Mouse (Mus musculus) limb, embryonic 13.5 days (tissue): ENCODE measurements around the gene Map3k3. TPM values are rescaled to one million over a fixed set of nuclear protein-coding genes. Genes with fewer than 3 reads are reported as not detected.
A peak's percentile ranks its signal among the peaks of the same experiment; 100 is the strongest.
"Not testable (repeated sequence)": the region's sequence is repeated elsewhere in the genome, so short reads cannot be mapped to it uniquely, and the experiment has no call there.

Experiments
- ATAC-seq: fragments of 200-750 bp; cut with Nextera tagmentation; 2 replicates; pipeline ENCODE4 v1.8.0; 2017; ENCODE audit warnings: low read depth, moderate number of reproducible peaks, moderate TSS enrichment; ENCODE audit not compliant: low FRiP score
- H3K27ac ChIP-seq: fragments of 300-500 bp; sonication (generic); 2 replicates; pipeline ENCODE4 v1.5.1; 2015; ENCODE audit warnings: inconsistent platforms, mild to moderate bottlenecking, moderate library complexity
- H3K27me3 ChIP-seq: fragments of 300-500 bp; sonication (generic); 2 replicates; pipeline ENCODE4 v1.6.1; 2015; ENCODE audit warnings: mild to moderate bottlenecking, inconsistent platforms
- H3K36me3 ChIP-seq: fragments of 300-500 bp; sonication (generic); 2 replicates; pipeline ENCODE4 v1.6.1; 2015; ENCODE audit warnings: inconsistent platforms, mild to moderate bottlenecking, moderate library complexity
- H3K4me1 ChIP-seq: fragments of 300-500 bp; sonication (generic); 2 replicates; pipeline ENCODE4 v1.6.1; 2015; ENCODE audit warnings: inconsistent platforms
- H3K4me2 ChIP-seq: fragments of 300-500 bp; sonication (generic); replicated peaks from 2 replicates; pipeline ENCODE4 v1.6.1; 2015; ENCODE audit warnings: inconsistent platforms, mild to moderate bottlenecking, moderate library complexity
- H3K4me3 ChIP-seq: fragments of 300-500 bp; sonication (generic); 2 replicates; pipeline ENCODE4 v1.5.1; 2015; ENCODE audit warnings: moderate library complexity, mild to moderate bottlenecking, inconsistent platforms
- H3K9ac ChIP-seq: fragments of 300-500 bp; sonication (generic); 2 replicates; pipeline ENCODE4 v1.6.1; 2015; ENCODE audit warnings: mild to moderate bottlenecking, inconsistent platforms
- H3K9me3 ChIP-seq: fragments of 300-500 bp; sonication (generic); 2 replicates; pipeline ENCODE4 v1.6.1; 2016; ENCODE audit warnings: inconsistent platforms
- WGBS: fragments of 180-500 bp; shearing (Covaris S2); methylation state at CpG from one replicate; pipeline ENCODE4 v1.1.7; 2015; 5-methylcytosine and 5-hydroxymethylcytosine counted together
- polyA plus RNA-seq: library from polyadenylated mRNA; unstranded; fragments of >200 nt; fragmentation: Nextera tagmentation; extraction: Ambion mirVana; gene quantifications from 2 replicates; pipeline ENCODE4 v1.2.1, GENCODE M21; 2015

Gene Map3k3
- polyA plus RNA-seq, 1 experiment from 2014 or later, result 27.1 TPM

DNA sequence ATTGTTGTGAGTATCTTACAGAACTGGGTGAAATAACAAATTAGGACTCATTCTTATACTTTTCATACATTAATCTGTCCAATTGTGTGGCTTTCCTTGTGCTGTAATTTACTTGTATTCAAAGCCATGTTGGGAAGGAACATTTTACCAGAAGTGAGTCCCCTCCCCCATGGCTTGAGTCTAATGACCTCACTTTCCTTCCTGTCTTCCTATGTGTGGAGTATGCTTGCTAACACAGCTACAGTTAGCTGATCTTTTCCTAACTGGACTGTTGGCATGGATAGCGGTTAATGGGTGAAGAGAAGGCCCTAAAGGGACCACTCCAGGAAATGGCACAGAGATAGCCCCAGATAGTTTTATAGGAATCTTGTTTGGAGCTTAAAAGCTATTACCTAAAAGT is 13.8 kb downstream of the Map3k3 start:
- no peaks in the 10 kb centered on the region for H3K27me3 ChIP-seq
- no peak overlapping the region for H3K4me3 ChIP-seq
- no peak overlapping the region for H3K27ac ChIP-seq
- no peaks in the 10 kb centered on the region for H3K9me3 ChIP-seq
- WGBS, result 86% methylated on average over 1 of the region's 1 CpGs
- ATAC-seq, result no peak
- H3K4me2 ChIP-seq, result no peak overlapping the region
- peaks cover 19% of the 10 kb centered on the region for H3K36me3 ChIP-seq
- no peak overlapping the region for H3K9ac ChIP-seq
- H3K4me1 ChIP-seq, result no peaks in the 10 kb centered on the region

DNA sequence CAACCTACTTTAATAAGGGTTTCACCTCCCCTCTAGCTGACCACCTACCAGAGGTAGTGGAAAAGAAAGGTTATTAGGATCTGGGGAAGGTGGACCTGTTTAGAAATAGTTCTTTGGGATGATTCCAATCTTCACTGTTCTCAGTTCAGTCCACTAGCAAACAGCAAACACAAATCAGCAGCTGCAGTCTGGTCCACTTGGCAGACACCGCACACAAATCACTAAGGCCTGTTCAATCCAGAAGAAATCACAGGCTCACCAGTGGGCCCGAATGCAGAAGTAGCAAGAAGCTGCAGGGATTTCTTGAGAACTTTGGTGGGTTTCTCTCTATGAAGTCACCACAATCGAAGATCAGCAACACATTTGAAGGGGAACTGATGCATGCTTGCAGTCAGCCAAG is 18.5 kb downstream of the Map3k3 start:
- ATAC-seq, result no peak
- H3K36me3 ChIP-seq, result peaks cover 24% of the 10 kb centered on the region
- H3K4me2 ChIP-seq, result no peak overlapping the region
- no peaks in the 10 kb centered on the region for H3K27me3 ChIP-seq
- peaks cover 4% of the 10 kb centered on the region; the same call in 1 of the 2 replicates for H3K4me1 ChIP-seq
- no peak overlapping the region for H3K9ac ChIP-seq
- H3K27ac ChIP-seq, result no peak overlapping the region
- WGBS, result 88% methylated on average over 3 of the region's 3 CpGs
- H3K4me3 ChIP-seq, result no peak overlapping the region
- no peaks in the 10 kb centered on the region for H3K9me3 ChIP-seq

DNA sequence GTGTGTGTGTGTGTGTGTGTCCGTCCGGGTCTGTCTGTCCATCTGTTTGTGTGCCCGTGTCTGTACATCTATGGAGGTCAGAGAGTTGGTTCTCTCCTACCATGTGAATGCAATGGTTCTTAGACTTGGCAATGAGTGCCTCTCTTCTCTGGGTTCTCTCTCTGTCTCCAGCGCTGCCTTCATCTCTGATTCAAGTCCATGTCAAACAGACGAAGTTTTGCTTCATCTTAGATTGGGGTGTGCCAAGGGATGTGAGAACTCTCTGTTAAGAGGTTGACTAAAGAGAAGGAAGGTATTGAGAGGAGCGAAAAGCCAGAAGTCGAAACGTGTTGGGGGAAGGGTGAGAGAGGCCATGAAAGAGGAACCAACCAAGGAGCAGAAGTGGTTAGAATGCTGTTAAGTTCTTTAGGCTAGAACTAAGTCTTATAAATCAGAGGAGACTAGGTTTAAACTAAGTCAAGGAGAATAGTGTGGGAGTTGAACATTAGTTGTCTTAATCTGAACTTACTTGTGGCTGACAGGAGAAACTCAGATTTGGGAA is 21.7 kb downstream of the Map3k3 start:
- Histone ChIP-seq H3K27me3 (no peaks in the 10 kb centered on the region), H3K4me3 (no peak overlapping the region), H3K4me2 (no peak overlapping the region), H3K27ac (no peak overlapping the region), H3K36me3 (peaks cover 17% of the 10 kb centered on the region; the same call in 1 of the 2 replicates), H3K9ac (no peak overlapping the region), H3K4me1 (peaks cover 4% of the 10 kb centered on the region; the same call in 1 of the 2 replicates), H3K9me3 (no peaks in the 10 kb centered on the region)
- 82% methylated on average over 8 of the region's 8 CpGs for WGBS
- ATAC-seq, result no peak

DNA sequence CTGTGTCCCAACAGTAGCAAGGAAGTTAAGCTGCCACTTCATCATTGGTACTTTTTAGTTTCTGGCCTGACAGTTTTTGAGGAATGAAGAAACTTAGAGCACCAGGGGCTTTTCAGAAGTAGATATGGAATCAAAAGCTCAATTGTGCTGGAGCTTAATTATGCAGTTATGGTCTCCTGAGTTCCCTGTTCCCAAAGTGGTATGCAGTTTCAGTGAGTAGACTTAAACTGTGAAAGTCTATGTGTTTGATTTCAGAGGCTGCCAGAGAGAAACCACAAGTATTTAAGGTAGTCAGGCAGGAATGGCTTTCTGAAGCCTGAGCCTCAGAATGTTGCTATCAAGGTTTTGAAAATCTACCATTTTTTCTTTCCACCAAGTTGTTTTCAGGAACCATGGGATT is 27.3 kb downstream of the Map3k3 start:
- peak overlapping the region; percentile 17; the same call in 1 of the 2 replicates for H3K27ac ChIP-seq
- H3K36me3 ChIP-seq, result peaks cover 43% of the 10 kb centered on the region
- H3K4me3 ChIP-seq, result no peak overlapping the region
- H3K4me2 ChIP-seq, result no peak overlapping the region
- no peaks in the 10 kb centered on the region for H3K9me3 ChIP-seq
- no peaks in the 10 kb centered on the region for H3K27me3 ChIP-seq
- H3K4me1 ChIP-seq, result no peaks in the 10 kb centered on the region
- H3K9ac ChIP-seq, result no peak overlapping the region
- ATAC-seq, result no peak

DNA sequence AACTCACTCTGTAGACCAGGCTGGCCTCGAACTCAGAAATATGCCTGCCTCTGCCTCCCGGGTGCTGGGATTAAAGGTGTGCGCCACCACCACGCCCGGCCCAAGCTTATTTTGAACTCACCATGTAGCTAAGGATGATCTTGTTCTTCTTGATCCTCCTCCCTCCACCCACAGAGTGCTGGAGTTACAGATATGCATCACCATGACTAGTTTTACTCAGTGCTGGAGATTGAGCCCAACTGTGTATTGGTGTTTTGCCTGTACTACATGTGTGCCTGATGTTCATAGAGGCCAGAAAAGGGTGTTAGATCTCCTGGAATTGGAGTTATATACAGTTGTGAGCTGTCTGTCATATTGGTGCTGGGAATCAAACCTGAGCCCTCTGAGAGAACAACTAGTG is 37.8 kb downstream of the Map3k3 start:
- Histone ChIP-seq H3K4me1 (no peaks in the 10 kb centered on the region), H3K9ac (no peak overlapping the region), H3K36me3 (peaks cover 83% of the 10 kb centered on the region), H3K27ac (no peak overlapping the region), H3K4me2 (no peak overlapping the region), H3K4me3 (no peak overlapping the region), H3K27me3 (no peaks in the 10 kb centered on the region), H3K9me3 (no peaks in the 10 kb centered on the region)
- ATAC-seq, result no peak
- 93% methylated on average over 5 of the region's 5 CpGs for WGBS

DNA sequence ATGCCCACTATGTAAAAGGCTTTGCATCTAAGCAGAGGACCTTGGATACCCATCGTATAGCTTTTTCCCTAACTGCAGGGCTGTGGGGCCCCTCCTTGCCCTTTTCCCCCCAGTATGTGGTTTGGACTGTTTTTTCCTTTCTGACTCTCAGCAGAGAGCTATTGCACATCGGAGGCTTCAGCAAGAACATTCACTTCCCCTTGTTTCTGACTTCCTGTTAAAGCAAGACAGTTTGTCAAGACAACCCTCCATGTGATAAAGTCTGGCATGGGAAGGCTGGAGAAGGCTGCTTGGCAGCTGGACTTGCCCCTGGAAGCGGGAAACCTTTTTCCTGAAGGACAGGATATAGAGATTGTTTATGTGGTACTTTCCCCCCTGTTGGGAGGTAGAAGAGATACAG is 38.3 kb downstream of the Map3k3 start:
- no peak for ATAC-seq
- Histone ChIP-seq H3K9ac (no peak overlapping the region), H3K36me3 (peaks cover 78% of the 10 kb centered on the region), H3K4me3 (no peak overlapping the region), H3K27me3 (no peaks in the 10 kb centered on the region), H3K9me3 (no peaks in the 10 kb centered on the region), H3K27ac (no peak overlapping the region), H3K4me1 (no peaks in the 10 kb centered on the region), H3K4me2 (no peak overlapping the region)
- 84% methylated on average over 3 of the region's 3 CpGs for whole genome bisulfite sequencing

DNA sequence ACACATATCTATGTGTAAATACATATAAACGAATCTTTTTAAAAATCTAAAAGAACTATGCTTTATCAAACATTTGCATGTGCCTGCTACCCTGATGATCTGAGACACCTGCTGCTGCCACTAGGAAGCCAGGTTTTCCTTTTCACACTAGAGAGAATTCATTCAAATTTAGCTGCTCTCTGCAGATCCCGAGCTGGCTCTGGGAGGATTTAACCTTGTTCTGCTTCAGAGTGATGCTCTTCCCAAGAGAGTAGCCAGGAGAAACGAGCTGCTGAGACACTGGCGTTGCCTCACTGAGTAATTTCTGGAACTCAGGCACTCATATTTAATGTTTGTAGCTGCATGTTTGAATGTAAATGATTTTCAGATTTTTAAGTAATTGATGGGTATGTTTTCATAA is 40.4 kb downstream of the Map3k3 start:
- Histone ChIP-seq H3K4me3 (no peak overlapping the region), H3K9ac (no peak overlapping the region), H3K4me1 (no peaks in the 10 kb centered on the region), H3K36me3 (peaks cover 75% of the 10 kb centered on the region), H3K9me3 (no peaks in the 10 kb centered on the region), H3K27ac (no peak overlapping the region), H3K27me3 (no peaks in the 10 kb centered on the region), H3K4me2 (no peak overlapping the region)
- WGBS, result 79% methylated on average over 4 of the region's 4 CpGs
- ATAC-seq, result no peak

DNA sequence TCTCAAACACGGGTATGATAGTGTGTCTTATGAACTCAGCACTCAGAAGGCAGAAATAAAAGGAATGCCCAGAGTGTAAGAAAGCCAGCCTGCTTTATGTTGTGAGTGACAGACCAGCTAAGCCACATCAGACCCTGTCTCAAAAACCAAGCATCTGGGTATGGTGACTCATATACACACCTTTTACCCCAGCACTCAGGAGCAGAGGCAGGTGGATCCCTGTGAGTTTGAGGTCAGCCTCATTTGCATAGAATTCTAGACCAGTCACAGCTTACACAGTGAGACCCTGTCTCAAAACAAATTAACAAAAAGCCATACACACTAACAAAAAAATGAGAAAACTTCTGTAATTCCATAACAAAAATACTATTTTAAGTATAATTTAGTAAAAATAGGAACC is 41.4 kb downstream of the Map3k3 start:
- ATAC-seq, result no peak
- Histone ChIP-seq H3K36me3 (peaks cover 79% of the 10 kb centered on the region), H3K9ac (no peak overlapping the region), H3K4me3 (no peak overlapping the region), H3K27ac (no peak overlapping the region), H3K4me1 (no peaks in the 10 kb centered on the region), H3K9me3 (no peaks in the 10 kb centered on the region), H3K27me3 (no peaks in the 10 kb centered on the region), H3K4me2 (no peak overlapping the region)
- 81% methylated on average over 1 of the region's 1 CpGs for WGBS

DNA sequence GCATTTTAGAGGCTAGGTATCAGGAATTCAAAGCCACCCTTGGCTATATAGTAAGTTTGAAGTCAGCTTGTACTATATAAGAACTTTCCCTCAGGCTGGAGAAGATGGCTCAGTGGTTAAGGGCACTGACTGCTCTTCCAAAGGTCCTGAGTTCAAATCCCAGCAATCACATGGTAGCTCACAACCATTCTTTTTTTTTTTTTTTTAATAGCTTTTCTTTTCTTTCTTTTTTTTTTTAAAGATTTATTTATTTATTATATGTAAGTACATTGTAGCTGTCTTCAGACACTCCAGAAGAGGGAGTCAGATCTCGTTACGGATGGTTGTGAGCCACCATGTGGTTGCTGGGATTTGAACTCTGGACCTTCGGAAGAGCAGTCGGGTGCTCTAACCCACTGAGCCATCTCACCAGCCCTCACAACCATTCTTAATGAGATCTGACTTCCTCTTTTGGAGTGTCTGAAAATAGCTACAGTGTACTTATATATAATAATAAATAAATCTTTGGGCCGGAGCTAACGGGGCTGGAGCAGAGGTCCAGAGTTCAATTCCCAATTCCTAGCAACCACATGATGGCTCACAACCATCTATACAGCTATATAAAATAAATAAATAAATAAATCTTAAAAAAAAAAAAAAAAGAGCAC is 42.4 kb downstream of the Map3k3 start:
- not testable (repeated sequence) for H3K9me3 ChIP-seq, ATAC-seq, H3K4me2 ChIP-seq, H3K9ac ChIP-seq, H3K27ac ChIP-seq, H3K4me3 ChIP-seq, H3K27me3 ChIP-seq, H3K4me1 ChIP-seq
- H3K36me3 ChIP-seq, result peaks cover 71% of the 10 kb centered on the region
- WGBS, result 94% methylated on average over 6 of the region's 6 CpGs

DNA sequence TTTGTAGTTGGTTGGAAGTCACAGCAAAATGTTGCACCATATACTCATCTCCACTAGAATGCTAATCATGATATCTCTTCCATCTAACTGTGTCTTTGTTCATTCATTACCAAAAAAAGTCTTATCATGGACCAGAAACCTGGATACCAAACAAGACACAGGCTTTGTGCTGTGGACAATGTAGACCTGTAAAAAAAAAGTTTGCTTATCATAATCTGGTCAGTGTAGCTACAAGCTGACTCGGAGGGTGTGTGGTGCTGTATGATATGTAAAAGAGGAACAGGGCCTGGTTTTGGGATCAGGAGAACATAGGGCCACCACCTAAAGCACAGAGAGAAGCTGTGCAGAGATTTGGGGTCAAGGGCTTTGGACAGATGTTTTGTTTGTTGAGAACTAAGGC is 45.1 kb downstream of the Map3k3 start:
- no peaks in the 10 kb centered on the region for H3K9me3 ChIP-seq
- H3K4me3 ChIP-seq, result no peak overlapping the region
- H3K4me2 ChIP-seq, result no peak overlapping the region
- ATAC-seq, result no peak
- H3K27ac ChIP-seq, result no peak overlapping the region
- 92% methylated on average over 1 of the region's 1 CpGs for WGBS
- no peaks in the 10 kb centered on the region for H3K27me3 ChIP-seq
- no peak overlapping the region for H3K9ac ChIP-seq
- H3K4me1 ChIP-seq, result no peaks in the 10 kb centered on the region
- peaks cover 52% of the 10 kb centered on the region for H3K36me3 ChIP-seq

GRCm38 (mm10) chr11:106132516-106132915 is 48.1 kb downstream of the Map3k3 start:
- Histone ChIP-seq H3K27ac (no peak overlapping the region), H3K4me1 (no peaks in the 10 kb centered on the region), H3K27me3 (no peaks in the 10 kb centered on the region), H3K4me3 (no peak overlapping the region), H3K9ac (no peak overlapping the region), H3K9me3 (no peaks in the 10 kb centered on the region), H3K4me2 (no peak overlapping the region), H3K36me3 (peaks cover 55% of the 10 kb centered on the region)
- no peak for ATAC-seq
- 95% methylated on average over 5 of the region's 5 CpGs for WGBS

DNA sequence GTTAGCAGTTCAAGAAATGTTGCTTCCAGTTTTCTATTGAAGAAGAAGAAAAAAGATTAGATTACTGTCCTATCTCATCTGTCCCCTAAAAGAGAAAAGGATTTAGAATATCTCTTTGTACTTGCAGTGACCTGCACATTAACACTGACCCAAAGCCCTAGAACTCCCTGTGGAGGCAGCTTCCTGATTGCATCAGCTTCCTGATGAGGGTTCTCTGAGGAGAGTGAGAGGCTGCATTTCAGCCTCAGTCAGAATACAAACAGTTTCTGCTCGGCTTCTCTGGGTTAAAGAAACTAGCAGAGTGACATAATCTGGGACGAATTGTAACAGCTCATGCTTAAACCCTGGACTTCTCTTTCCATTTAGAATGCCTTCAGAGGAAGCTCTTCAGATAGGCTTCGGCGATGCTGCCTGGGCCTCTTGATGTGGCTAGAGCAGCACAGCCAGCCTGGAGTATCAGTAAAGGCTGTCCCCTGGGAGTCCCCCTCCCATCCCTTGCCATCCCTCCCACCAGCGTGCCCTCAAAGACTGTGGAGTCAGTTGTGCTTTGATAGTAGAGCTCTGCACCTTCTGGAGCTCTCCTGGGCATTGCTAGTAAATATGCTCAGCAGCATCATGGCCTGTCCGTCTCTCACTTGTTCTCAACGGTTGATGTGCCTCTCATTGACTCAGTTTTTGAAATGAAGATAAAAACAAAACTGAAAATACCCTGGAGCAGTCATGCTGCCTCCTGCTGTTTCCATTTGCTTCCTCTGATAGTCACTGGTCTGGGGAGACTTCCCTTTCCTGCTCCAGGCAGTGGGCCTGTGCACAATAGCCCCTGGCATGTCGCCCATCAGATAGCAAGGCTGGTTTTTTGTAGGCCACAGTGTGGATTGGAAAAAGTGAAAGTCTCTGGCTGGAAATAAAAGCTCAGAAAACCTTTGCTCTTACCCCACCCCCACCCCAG is 50.4 kb downstream of the Map3k3 start:
- Histone ChIP-seq H3K27ac (peak overlapping the region; percentile 61; the same call in 1 of the 2 replicates), H3K4me2 (peak overlapping the region; percentile 28; the same call in 1 of the 2 replicates), H3K4me3 (no peak overlapping the region), H3K36me3 (peaks cover 52% of the 10 kb centered on the region), H3K9me3 (no peaks in the 10 kb centered on the region), H3K9ac (no peak overlapping the region), H3K27me3 (no peaks in the 10 kb centered on the region), H3K4me1 (no peaks in the 10 kb centered on the region)
- WGBS, result 53% methylated on average over 8 of the region's 8 CpGs
- no peak for ATAC-seq
